28 mouse cellular contexts compared by ENCODE assay signal in the genomic region with DNA sequence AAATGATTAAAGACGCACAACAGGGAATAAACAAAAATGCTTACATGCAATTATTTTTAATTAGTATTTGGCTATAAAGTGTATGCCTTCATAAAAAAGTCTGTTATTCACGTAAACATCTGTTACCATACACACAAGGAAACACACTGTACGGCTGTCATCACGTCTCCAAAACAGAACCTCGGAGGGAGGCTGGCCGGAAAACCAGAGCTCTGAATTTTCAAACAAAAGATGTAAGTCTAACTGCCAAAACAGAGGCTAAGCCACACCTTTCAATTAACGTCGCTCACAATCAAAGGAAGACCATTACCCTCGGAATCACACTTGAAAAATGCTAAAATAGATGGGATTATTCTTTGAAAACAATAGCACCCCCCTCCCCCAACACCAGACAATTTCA. TPM values are rescaled to one million over a fixed set of nuclear protein-coding genes. Genes with fewer than 3 reads are reported as not detected.
DNase-seq lines count a peak whose midpoint lies in the region; ATAC-seq lines count a peak whose summit lies in the region.
"Had no signal": no experiment of that assay in that cellular context is flagged by ENCODE, and none has a peak within 500 bp of the region (broad histone marks: within the 10 kb centered on the region; RNA-seq: fewer than 3 reads in every experiment).

No protein-coding gene starts in this region.

- no peak overlapping the region for H3K27ac ChIP-seq in lung, embryonic 16.5 days (ENCODE audit: low read length)
- H3K27ac ChIP-seq in embryonic facial prominence, embryonic 13.5 days: 0 out of 2 replicates have a peak overlapping the region, but pooled peaks have one; percentile 28
- no peak overlapping the region for H3K27ac ChIP-seq in forebrain, embryonic 13.5 days
- H3K27ac ChIP-seq: heart, embryonic 13.5 days; hindbrain, embryonic 15.5 days; kidney, embryonic 15.5 days; left cerebral cortex, adult 2 months; limb, embryonic 13.5 days; liver, embryonic 13.5 days; lung, embryonic 15.5 days; macrophage; midbrain, embryonic 10.5 days; neural tube, embryonic 12.5 days had no signal

- H3K27me3 ChIP-seq in lung, embryonic 16.5 days (ENCODE audit: control insufficient read depth, insufficient read depth, low read depth, low read length): no peaks in the 10 kb centered on the region
- peaks cover 6% of the 10 kb centered on the region; the same call in 1 of the 2 replicates for H3K27me3 ChIP-seq in embryonic facial prominence, embryonic 13.5 days
- peaks cover 57% of the 10 kb centered on the region for H3K27me3 ChIP-seq in forebrain, embryonic 13.5 days
- H3K27me3 ChIP-seq: heart, embryonic 13.5 days; hindbrain, embryonic 15.5 days; liver, embryonic 13.5 days; lung, embryonic 15.5 days; neural tube, embryonic 12.5 days had no signal

- DNase-seq in heart, adult 8-10 months (ENCODE audit: low spot score): peak; percentile 33
- no peak for DNase-seq in heart, postnatal 36 days
- DNase-seq in lung, adult 18-20 months: no peak
- no peak for DNase-seq in kidney, adult 9 months
- DNase-seq: adrenal gland, postnatal 14 days; cerebellum, adult 11 months; cerebellum, postnatal 10 days; gastrocnemius, postnatal 25 days; kidney, postnatal 4 days; layer of hippocampus, adult 9-11 months; liver, embryonic 13.5 days; right cerebral cortex, postnatal 25 days; thymus, adult 18-20 months had no signal

- peaks cover 8% of the 10 kb centered on the region for H3K4me1 ChIP-seq in lung, embryonic 16.5 days (replicated peaks; ENCODE audit: control insufficient read depth, insufficient read depth, low read length)
- peaks cover 18% of the 10 kb centered on the region for H3K4me1 ChIP-seq in embryonic facial prominence, embryonic 13.5 days
- peaks cover 41% of the 10 kb centered on the region for H3K4me1 ChIP-seq in forebrain, embryonic 13.5 days
- H3K4me1 ChIP-seq: liver, embryonic 13.5 days had no signal

- no peak overlapping the region for H3K4me3 ChIP-seq in lung, embryonic 16.5 days (ENCODE audit: low read length)
- H3K4me3 ChIP-seq in embryonic facial prominence, embryonic 13.5 days: no peak overlapping the region
- no peak overlapping the region for H3K4me3 ChIP-seq in forebrain, embryonic 13.5 days
- H3K4me3 ChIP-seq: heart, embryonic 13.5 days; hindbrain, embryonic 15.5 days; kidney, embryonic 15.5 days; left cerebral cortex, adult 2 months; limb, embryonic 13.5 days; liver, embryonic 13.5 days; lung, embryonic 15.5 days; midbrain, embryonic 10.5 days; neural tube, embryonic 12.5 days had no signal

- no peaks in the 10 kb centered on the region for H3K9me3 ChIP-seq in lung, embryonic 16.5 days (ENCODE audit: control insufficient read depth, low read length)
- no peaks in the 10 kb centered on the region for H3K9me3 ChIP-seq in embryonic facial prominence, embryonic 13.5 days
- H3K9me3 ChIP-seq in forebrain, embryonic 13.5 days (replicated peaks): no peaks in the 10 kb centered on the region
- H3K9me3 ChIP-seq: heart, embryonic 13.5 days; hindbrain, embryonic 15.5 days; kidney, embryonic 15.5 days; limb, embryonic 13.5 days; liver, embryonic 13.5 days; lung, embryonic 15.5 days; midbrain, embryonic 10.5 days; neural tube, embryonic 12.5 days had no signal

- no peak overlapping the region for H3K9ac ChIP-seq in lung, embryonic 16.5 days (ENCODE audit: low read length)
- no peak overlapping the region for H3K9ac ChIP-seq in embryonic facial prominence, embryonic 13.5 days
- no peak overlapping the region for H3K9ac ChIP-seq in forebrain, embryonic 13.5 days
- H3K9ac ChIP-seq: heart, embryonic 13.5 days; hindbrain, embryonic 15.5 days; kidney, embryonic 15.5 days; limb, embryonic 13.5 days; liver, embryonic 13.5 days; lung, embryonic 15.5 days; neural tube, embryonic 12.5 days had no signal

- intact Hi-C loops in heart, postnatal 36 days (cut with DNase I): loop anchor here (5.0 kb wide), 1 partner anchor 467 kb away; the partner anchor contains the start of gene Ebf3

- H3K36me3 ChIP-seq in lung, embryonic 16.5 days (ENCODE audit: control insufficient read depth, insufficient read depth, low read length): no peaks in the 10 kb centered on the region
- H3K36me3 ChIP-seq in embryonic facial prominence, embryonic 13.5 days: no peaks in the 10 kb centered on the region
- no peaks in the 10 kb centered on the region for H3K36me3 ChIP-seq in forebrain, embryonic 13.5 days (ENCODE audit: poor library complexity, severe bottlenecking)
- H3K36me3 ChIP-seq: heart, embryonic 13.5 days; hindbrain, embryonic 15.5 days; kidney, embryonic 15.5 days; limb, embryonic 13.5 days; liver, embryonic 13.5 days; lung, embryonic 15.5 days; midbrain, embryonic 10.5 days; neural tube, embryonic 12.5 days had no signal

- H3K4me2 ChIP-seq in lung, embryonic 16.5 days (ENCODE audit: low read depth, low read length): no peak overlapping the region
- no peak overlapping the region for H3K4me2 ChIP-seq in embryonic facial prominence, embryonic 13.5 days
- H3K4me2 ChIP-seq in forebrain, embryonic 13.5 days: peak overlapping the region; percentile 21; the same call in 1 of the 2 replicates
- H3K4me2 ChIP-seq: heart, embryonic 13.5 days; hindbrain, embryonic 15.5 days; kidney, embryonic 15.5 days; limb, embryonic 13.5 days; liver, embryonic 13.5 days; lung, embryonic 15.5 days; neural tube, embryonic 12.5 days had no signal

- WGBS in lung, embryonic 16.5 days: 37% methylated on average over 9 of the region's 9 CpGs
- WGBS in embryonic facial prominence, embryonic 13.5 days: 35% methylated on average over 9 of the region's 9 CpGs
- WGBS in forebrain, embryonic 13.5 days: 10% methylated on average over 9 of the region's 9 CpGs

- peak; percentile 16; the same call in 1 of the 2 replicates for ATAC-seq in lung, embryonic 16.5 days (ENCODE audit: low read depth)
- ATAC-seq in embryonic facial prominence, embryonic 13.5 days (ENCODE audit: insufficient number of reproducible peaks, insufficient read depth, low FRiP score, low TSS enrichment, low read depth): no peak
- peak; percentile 74 for ATAC-seq in forebrain, embryonic 13.5 days
- ATAC-seq in frontal cortex, adult (ENCODE audit: low TSS enrichment): no peak
- ATAC-seq: intestine, embryonic 16.5 days had no signal

RNA-seq across cellular contexts. Expression of gene Mgmt, which starts 49.1 kb away (rescaled TPM):
- 1 to 10 TPM; 4.8 to 6.6 (median 5.6) TPM for total RNA-seq in heart, adult 8-10 months (2022)
- 1 to 10 TPM; 3.4 to 3.7 TPM for total RNA-seq in heart, postnatal 36 days (2021)
- 4.8 and 6.1 TPM in 2 replicates for polyA plus RNA-seq in lung, embryonic 16.5 days (2015; fragmentation: Nextera tagmentation; extraction: Ambion mirVana)
- 6.7 and 7.1 TPM in 2 replicates for polyA plus RNA-seq in embryonic facial prominence, embryonic 13.5 days (2015; fragmentation: Nextera tagmentation; extraction: Ambion mirVana)
- 1.6 and 1.9 TPM in 2 replicates for polyA plus RNA-seq in forebrain, embryonic 13.5 days (2015; fragmentation: Nextera tagmentation; extraction: Ambion mirVana)
- total RNA-seq: monocyte, adult 5-6 weeks had no signal

Comparison
In these comparisons a context has a peak if more than half of its experiments do, and no peak if none do; other contexts are left out.
1. ATAC-seq: peak in lung, embryonic 16.5 days (single experiment) and forebrain, embryonic 13.5 days (single experiment); none in embryonic facial prominence, embryonic 13.5 days (single experiment) and frontal cortex, adult (single experiment).